Mouse (Mus musculus) stomach, embryonic 16.5 days (tissue): ENCODE data around the gene Gm13277. TPM values are rescaled to one million over a fixed set of nuclear protein-coding genes. Genes with fewer than 3 reads are reported as not detected.
"Not testable (repeated sequence)": the region's sequence is repeated elsewhere in the genome, so short reads cannot be mapped to it uniquely, and the experiment has no call there.

ENCODE experiments used
- ATAC-seq: fragments of 200-750 bp; cut with Nextera tagmentation; 2 replicates; pipeline ENCODE4 v1.8.0; 2017; ENCODE audit warnings: moderate number of reproducible peaks, moderate TSS enrichment; ENCODE audit not compliant: insufficient read depth, low FRiP score
- H3K27ac ChIP-seq: fragments of 300-500 bp; sonication (generic); 2 replicates; pipeline ENCODE4 v1.5.1; 2014; ENCODE audit warnings: low read length
- H3K27me3 ChIP-seq: fragments of 300-500 bp; sonication (generic); 2 replicates; pipeline ENCODE4 v1.6.1; 2014; ENCODE audit warnings: low read length, control low read depth, mixed read lengths; ENCODE audit not compliant: control insufficient read depth, insufficient read depth
- H3K36me3 ChIP-seq: fragments of 300-500 bp; sonication (generic); 2 replicates; pipeline ENCODE4 v1.6.1; 2014; ENCODE audit warnings: low read length; ENCODE audit not compliant: control insufficient read depth, insufficient read depth
- H3K4me1 ChIP-seq: fragments of 300-500 bp; sonication (generic); 2 replicates; pipeline ENCODE4 v1.6.1; 2014; ENCODE audit warnings: low read length, control low read depth, mixed read lengths; ENCODE audit not compliant: control insufficient read depth, insufficient read depth
- H3K4me2 ChIP-seq: fragments of 300-500 bp; sonication (generic); 2 replicates; pipeline ENCODE4 v1.6.1; 2014; ENCODE audit warnings: low read depth, low read length, mixed read lengths
- H3K4me3 ChIP-seq: fragments of 300-500 bp; sonication (generic); replicated peaks from 2 replicates; pipeline ENCODE4 v1.5.1; 2014; ENCODE audit warnings: mild to moderate bottlenecking, low read length
- H3K9ac ChIP-seq: fragments of 300-500 bp; sonication (generic); 2 replicates; pipeline ENCODE4 v1.6.1; 2014; ENCODE audit warnings: low read length
- H3K9me3 ChIP-seq: fragments of 300-500 bp; sonication (generic); replicated peaks from 2 replicates; pipeline ENCODE4 v1.6.1; 2016; ENCODE audit warnings: low read length, control low read depth; ENCODE audit not compliant: control insufficient read depth
- WGBS: fragments of 180-500 bp; shearing (Covaris S2); extraction: QIAGEN DNeasy Blood & Tissue Kit; methylation state at CpG from one replicate; pipeline ENCODE4 v1.1.7; 2014; 5-methylcytosine and 5-hydroxymethylcytosine counted together
- polyA plus RNA-seq: library from polyadenylated mRNA; unstranded; fragments of >200 nt; fragmentation: Nextera tagmentation; extraction: Ambion mirVana; gene quantifications from 2 replicates; pipeline ENCODE4 v1.2.1, GENCODE M21; 2015

The Gm13277 gene
- polyA plus RNA-seq, 1 experiment from 2014 or later: not detected

- H3K4me1 ChIP-seq, H3K27ac ChIP-seq, ATAC-seq, H3K36me3 ChIP-seq, H3K4me2 ChIP-seq, H3K9ac ChIP-seq, H3K27me3 ChIP-seq, H3K9me3 ChIP-seq: not testable (repeated sequence)
- no CpG with 5 or more reads among the region's 8 CpGs for WGBS
- H3K4me3 ChIP-seq: peak within 1 kb of the TSS; percentile 23; the same call in 1 of the 2 replicates
Measured at GRCm38 (mm10) chr4:88805231-88805630, 16.8 kb downstream of the Gm13277 start, which contains the start of gene Gm13288. Gm13288 (plus strand) TSS chr4:88805531.

- H3K4me3 ChIP-seq: peak overlapping the region; percentile 23; the same call in 1 of the 2 replicates
- H3K4me2 ChIP-seq: not testable (repeated sequence)
- WGBS: 0% methylated on average over 13 of the region's 34 CpGs
Measured at GRCm38 (mm10) chr4:88805761-88806160, 17.3 kb downstream of the Gm13277 start.

GRCm38 (mm10) chr4:88815928-88816327 is 27.5 kb downstream of the Gm13277 start, which contains the start of gene Ifna7:
Ifna7 (plus strand) TSS chr4:88816228.
- Histone ChIP-seq H3K9me3 (no peaks in the 10 kb centered on the region), H3K27me3 (no peaks in the 10 kb centered on the region), H3K4me1 (no peaks in the 10 kb centered on the region), H3K9ac (no peak within 1 kb of the TSS), H3K36me3 (no peaks in the 10 kb centered on the region), H3K4me2 (no peak within 1 kb of the TSS), H3K27ac (no peak within 1 kb of the TSS), H3K4me3 (no peak within 1 kb of the TSS)
- 46% methylated on average over 3 of the region's 3 CpGs for WGBS
- ATAC-seq: no peak

More at GRCm38 (mm10) chr4:88805761-88806160, 17.3 kb downstream of the Gm13277 start:
- not testable (repeated sequence) for H3K4me1 ChIP-seq, H3K9me3 ChIP-seq, H3K36me3 ChIP-seq, H3K27ac ChIP-seq, ATAC-seq, H3K27me3 ChIP-seq, H3K9ac ChIP-seq

- Histone ChIP-seq H3K27ac (no peak within 1 kb of the TSS), H3K9ac (no peak within 1 kb of the TSS), H3K4me3 (no peak within 1 kb of the TSS), H3K4me1 (no peaks in the 10 kb centered on the region), H3K27me3 (no peaks in the 10 kb centered on the region), H3K4me2 (no peak within 1 kb of the TSS), H3K9me3 (no peaks in the 10 kb centered on the region), H3K36me3 (no peaks in the 10 kb centered on the region)
- 74% methylated on average over 1 of the region's 1 CpGs for WGBS
- ATAC-seq: no peak
Measured at GRCm38 (mm10) chr4:88819659-88820058, 31.2 kb downstream of the Gm13277 start, which contains the start of gene Ifna11. Ifna11 (plus strand) TSS chr4:88819959.

GRCm38 (mm10) chr4:88822995-88823394 is 34.6 kb downstream of the Gm13277 start:
- Histone ChIP-seq H3K27ac (no peak overlapping the region), H3K36me3 (no peaks in the 10 kb centered on the region), H3K9me3 (no peaks in the 10 kb centered on the region), H3K4me2 (no peak overlapping the region), H3K9ac (no peak overlapping the region), H3K4me1 (no peaks in the 10 kb centered on the region), H3K4me3 (no peak overlapping the region), H3K27me3 (no peaks in the 10 kb centered on the region)
- 20% methylated on average over 4 of the region's 4 CpGs for WGBS
- no peak for ATAC-seq

GRCm38 (mm10) chr4:88827116-88827515 is 38.7 kb downstream of the Gm13277 start, which contains the start of gene Ifna6:
Ifna6 (plus strand) TSS chr4:88827416.
- H3K27ac ChIP-seq, H3K27me3 ChIP-seq, ATAC-seq, H3K9me3 ChIP-seq, H3K4me1 ChIP-seq, H3K4me2 ChIP-seq, H3K4me3 ChIP-seq, H3K36me3 ChIP-seq, H3K9ac ChIP-seq: not testable (repeated sequence)

GRCm38 (mm10) chr4:88830523-88830922 is 42.1 kb downstream of the Gm13277 start:
- Histone ChIP-seq H3K27ac (no peak overlapping the region), H3K9ac (no peak overlapping the region), H3K36me3 (no peaks in the 10 kb centered on the region), H3K9me3 (no peaks in the 10 kb centered on the region), H3K27me3 (no peaks in the 10 kb centered on the region), H3K4me3 (no peak overlapping the region), H3K4me2 (no peak overlapping the region), H3K4me1 (no peaks in the 10 kb centered on the region)
- 27% methylated on average over 4 of the region's 4 CpGs for WGBS
- no peak for ATAC-seq

GRCm38 (mm10) chr4:88835225-88835624 is 46.8 kb downstream of the Gm13277 start, which contains the start of gene Ifna5:
Ifna5 (plus strand) TSS chr4:88835525.
- ATAC-seq, H3K27me3 ChIP-seq, H3K4me3 ChIP-seq, H3K27ac ChIP-seq, H3K9me3 ChIP-seq, H3K36me3 ChIP-seq, H3K9ac ChIP-seq, H3K4me1 ChIP-seq, H3K4me2 ChIP-seq: not testable (repeated sequence)
- WGBS: 79% methylated on average over 1 of the region's 1 CpGs
